Mouse (Mus musculus): ENCODE results near the gene Ccdc81.

GRCm38 (mm10) chr7:89916711-89917110 is 13.3 kb upstream of the Ccdc81 start:
- TF ChIP-seq CHD2 (IDR thresholded peaks at IDR 0.05; ENCODE audit: low read length): no peak
- no peak for TF ChIP-seq CTCF (IDR thresholded peaks at IDR 0.05 in 2 of 3, conservative IDR thresholded peaks at IDR 0.05 in 1 of 3; ENCODE audit: control insufficient read depth in 1 of 3, insufficient read depth in 1 of 3, low read depth in 2 of 3, low read length in 3 of 3, poor library complexity in 1 of 3, severe bottlenecking in 1 of 3)
- TF ChIP-seq ZC3H11A (IDR thresholded peaks at IDR 0.05; ENCODE audit: low read depth, low read length): no peak
- no peak for TF ChIP-seq RAD21 (IDR thresholded peaks at IDR 0.05; ENCODE audit: low read depth, low read length)
- no peak for TF ChIP-seq EP300 (IDR thresholded peaks at IDR 0.05; ENCODE audit: low read depth in 1 of 2, low read length in 2 of 2)
- TF ChIP-seq NRF1 (IDR thresholded peaks at IDR 0.05; ENCODE audit: insufficient read depth, low read depth, low read length, poor library complexity, severe bottlenecking): no peak
- no peak for TF ChIP-seq SMC3 (IDR thresholded peaks at IDR 0.05; ENCODE audit: low read depth, low read length)
- TF ChIP-seq POLR2A (IDR thresholded peaks at IDR 0.05; ENCODE audit: control insufficient read depth in 1 of 2, insufficient read depth in 1 of 2, low read depth in 1 of 2, low read length in 2 of 2, poor library complexity in 1 of 2): no peak
- TF ChIP-seq MAZ (IDR thresholded peaks at IDR 0.05; ENCODE audit: low read depth, low read length): no peak
- TF ChIP-seq MEF2A (IDR thresholded peaks at IDR 0.05; ENCODE audit: extremely low read depth, insufficient replicate concordance, low read depth, low read length, poor library complexity, severe bottlenecking): no peak
- TF ChIP-seq NELFE (IDR thresholded peaks at IDR 0.05; ENCODE audit: low read depth, low read length): no peak
- no peak for TF ChIP-seq CHD1 (IDR thresholded peaks at IDR 0.05; ENCODE audit: low read depth, low read length)
- TF ChIP-seq MAFK (IDR thresholded peaks at IDR 0.05; ENCODE audit: borderline replicate concordance, low read depth, low read length): no peak
